Mouse (Mus musculus): ENCODE data around the gene Nfe2l2. TPM values are rescaled to one million over a fixed set of nuclear protein-coding genes. Genes with fewer than 3 reads are reported as not detected.

Gene Nfe2l2
- polyA plus RNA-seq, 1 experiment from 2014 or later, result 40.7 TPM

DNA sequence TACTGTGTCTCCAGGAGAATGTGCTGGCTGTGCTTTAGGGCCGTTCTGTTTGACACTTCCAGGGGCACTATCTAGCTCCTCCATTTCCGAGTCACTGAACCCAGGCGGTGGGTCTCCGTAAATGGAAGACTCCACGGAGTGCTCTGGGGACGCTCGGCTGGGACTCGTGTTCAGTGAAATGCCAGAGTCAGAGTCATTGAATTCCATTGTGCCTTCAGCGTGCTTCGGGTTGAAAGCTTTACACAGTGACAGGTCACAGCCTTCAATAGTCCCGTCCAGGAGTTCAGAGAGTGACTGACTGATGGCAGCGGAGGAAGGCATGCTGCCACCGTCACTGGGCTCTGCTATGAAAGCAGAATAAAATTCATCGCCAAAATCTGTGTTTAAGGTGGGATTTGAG, 27.9 kb downstream of the Nfe2l2 start:
- Histone ChIP-seq H3K4me2 (no peak overlapping the region), H3K27ac (no peak overlapping the region), H3K27me3 (no peaks in the 10 kb centered on the region), H3K9me3 (no peaks in the 10 kb centered on the region), H3K4me3 (no peak overlapping the region), H3K4me1 (peaks cover 5% of the 10 kb centered on the region), H3K36me3 (peaks cover 35% of the 10 kb centered on the region), H3K9ac (no peak overlapping the region)
- 89% methylated on average over 14 of the region's 14 CpGs for WGBS
- no peak for ATAC-seq (ENCODE audit: insufficient number of reproducible peaks, low FRiP score, low TSS enrichment, low read depth)

DNA sequence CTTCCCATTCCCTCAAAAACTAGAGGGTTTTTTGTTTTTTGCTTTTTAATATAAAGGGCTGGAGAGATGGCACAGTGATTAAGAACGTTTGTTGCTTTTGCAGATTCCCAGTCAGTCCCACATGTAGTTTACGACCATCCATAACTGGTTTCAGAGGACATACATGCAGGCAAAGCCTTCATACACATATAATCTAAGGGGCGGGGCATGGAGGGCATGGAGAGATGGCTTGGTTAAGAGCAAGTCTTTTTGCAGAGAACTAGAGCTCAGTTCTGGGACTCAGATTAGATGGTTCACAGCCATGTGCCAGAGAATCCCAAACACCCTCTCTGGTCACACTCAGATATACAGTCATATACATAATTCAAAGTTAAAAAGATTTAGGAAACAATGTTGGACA, 31.9 kb downstream of the Nfe2l2 start:
- no peak for ATAC-seq (ENCODE audit: insufficient number of reproducible peaks, low FRiP score, low TSS enrichment, low read depth)
- Histone ChIP-seq H3K27me3 (no peaks in the 10 kb centered on the region), H3K4me2 (no peak overlapping the region), H3K9me3 (no peaks in the 10 kb centered on the region), H3K4me3 (no peak overlapping the region), H3K9ac (no peak overlapping the region), H3K36me3 (peaks cover 24% of the 10 kb centered on the region), H3K27ac (no peak overlapping the region), H3K4me1 (no peaks in the 10 kb centered on the region)
- WGBS, result 63% methylated on average over 3 of the region's 3 CpGs

DNA sequence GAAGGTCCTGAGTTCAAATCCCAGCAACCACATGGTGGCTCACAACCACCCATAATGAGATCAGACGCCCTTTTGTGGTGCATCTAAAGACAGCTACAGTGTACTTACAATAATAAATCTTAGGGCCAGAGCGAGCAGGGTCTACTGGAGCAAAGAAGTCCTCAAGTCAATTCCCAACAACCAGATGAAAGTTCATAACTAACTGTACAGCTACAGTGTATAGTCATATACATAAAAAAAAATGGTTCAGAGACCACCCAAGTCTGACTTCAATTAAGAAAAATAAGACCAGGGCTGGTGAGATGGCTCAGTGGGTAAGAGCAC, 33.1 kb downstream of the Nfe2l2 start:
- 80% methylated on average over 2 of the region's 2 CpGs for WGBS
- H3K36me3 ChIP-seq, result peaks cover 14% of the 10 kb centered on the region
- H3K27ac ChIP-seq, result no peak overlapping the region
- H3K4me3 ChIP-seq, result no peak overlapping the region
- no peaks in the 10 kb centered on the region for H3K27me3 ChIP-seq
- no peaks in the 10 kb centered on the region for H3K9me3 ChIP-seq
- H3K4me2 ChIP-seq, result no peak overlapping the region
- no peak overlapping the region for H3K9ac ChIP-seq
- no peaks in the 10 kb centered on the region for H3K4me1 ChIP-seq
- no peak for ATAC-seq (ENCODE audit: insufficient number of reproducible peaks, low FRiP score, low TSS enrichment, low read depth)

DNA sequence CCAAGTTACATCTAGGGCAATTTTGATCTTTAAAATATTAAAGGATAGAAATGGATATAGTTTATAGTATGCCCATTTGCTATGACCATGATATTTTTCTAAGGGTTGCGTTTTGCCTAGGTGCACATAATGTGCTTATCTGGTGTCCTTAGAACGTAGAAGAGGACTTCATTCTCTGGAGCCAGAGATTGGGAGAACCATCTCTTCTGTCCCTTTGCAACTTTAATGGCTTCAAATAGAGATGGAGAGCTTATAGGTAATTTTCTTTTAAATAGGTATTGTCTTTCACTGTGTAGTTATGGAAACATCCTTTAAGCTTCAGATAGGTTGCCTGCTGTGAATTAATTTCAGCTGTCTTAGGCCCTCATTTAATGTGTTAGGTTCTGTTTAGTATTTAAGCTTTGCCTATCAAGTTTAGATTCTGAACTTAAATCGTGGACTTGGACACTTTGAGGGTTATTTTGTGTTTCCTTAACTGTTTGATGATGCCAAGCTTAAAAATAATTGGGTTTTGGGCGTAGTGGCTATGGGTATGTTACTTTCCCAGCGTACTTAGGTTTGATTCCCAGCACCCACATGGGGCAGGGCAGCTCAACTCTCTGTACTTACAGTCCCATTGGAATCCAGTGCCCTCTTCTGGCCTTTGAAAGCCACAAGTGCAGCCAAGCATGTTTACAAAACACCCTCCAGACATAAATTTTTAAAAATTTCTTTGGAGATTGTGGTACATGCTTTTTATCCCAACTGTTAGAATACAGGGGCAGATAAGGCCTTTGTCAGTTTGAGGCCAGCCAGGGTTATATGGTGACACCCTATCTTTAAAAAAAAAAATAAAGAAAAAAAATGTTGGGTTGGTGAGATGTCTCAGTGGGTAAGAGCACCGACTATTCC, 33.8 kb downstream of the Nfe2l2 start:
- Histone ChIP-seq H3K4me2 (no peak overlapping the region), H3K4me3 (no peak overlapping the region), H3K36me3 (peaks cover 8% of the 10 kb centered on the region), H3K4me1 (no peaks in the 10 kb centered on the region), H3K27ac (no peak overlapping the region), H3K9ac (no peak overlapping the region), H3K9me3 (no peaks in the 10 kb centered on the region), H3K27me3 (no peaks in the 10 kb centered on the region)
- no peak for ATAC-seq (ENCODE audit: insufficient number of reproducible peaks, low FRiP score, low TSS enrichment, low read depth)
- 85% methylated on average over 6 of the region's 6 CpGs for WGBS

DNA sequence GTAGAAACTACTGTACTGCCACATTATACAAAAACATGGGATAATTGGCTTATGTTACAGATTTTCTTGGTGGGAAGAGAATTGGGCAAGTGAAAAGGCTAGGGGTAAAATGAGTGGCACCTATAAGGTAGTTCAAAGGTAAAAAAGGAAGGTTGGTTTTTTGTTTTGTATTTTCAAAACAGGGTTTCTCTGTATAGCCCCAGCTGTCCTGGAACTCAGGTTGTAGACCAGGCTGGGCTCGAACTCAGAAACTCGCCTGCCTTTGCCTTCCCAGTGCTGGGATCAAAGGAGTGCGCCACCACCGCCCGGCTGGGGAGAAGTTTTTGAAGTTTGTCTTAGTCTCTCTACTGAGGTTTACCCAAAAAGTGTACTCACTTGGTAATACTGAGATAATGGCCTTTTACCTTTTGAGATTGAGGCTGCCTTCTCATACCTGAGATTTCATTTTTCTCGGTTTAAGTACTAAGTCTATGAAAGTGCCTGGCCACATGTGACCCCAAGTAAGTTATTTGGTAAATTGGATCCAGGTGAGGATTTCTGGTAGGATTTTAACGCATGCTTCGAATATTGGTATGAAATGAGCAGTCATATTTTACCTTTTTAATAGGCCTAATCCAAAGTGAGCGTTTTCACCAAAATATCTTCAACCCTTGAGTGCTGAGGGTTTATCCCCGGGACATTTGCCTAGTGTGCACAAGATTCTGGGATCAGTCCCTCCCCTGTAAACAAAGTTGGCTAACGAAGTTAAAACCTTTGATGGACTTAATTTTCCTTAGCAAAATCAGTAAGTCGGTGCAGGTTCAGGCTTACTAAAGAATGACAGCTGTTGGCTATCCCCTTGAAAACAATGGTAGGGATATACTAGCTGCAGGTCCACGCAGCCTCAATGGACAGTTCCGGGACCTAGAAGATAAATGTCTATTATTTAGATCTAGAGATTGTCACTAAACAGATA, 34.7 kb downstream of the Nfe2l2 start:
- Histone ChIP-seq H3K4me3 (no peak overlapping the region), H3K4me2 (no peak overlapping the region), H3K36me3 (peaks cover 9% of the 10 kb centered on the region; the same call in 1 of the 2 replicates), H3K9me3 (no peaks in the 10 kb centered on the region), H3K4me1 (no peaks in the 10 kb centered on the region), H3K27me3 (no peaks in the 10 kb centered on the region), H3K27ac (no peak overlapping the region), H3K9ac (no peak overlapping the region)
- 31% methylated on average over 14 of the region's 14 CpGs for WGBS
- ATAC-seq (ENCODE audit: insufficient number of reproducible peaks, low FRiP score, low TSS enrichment, low read depth), result no peak

DNA sequence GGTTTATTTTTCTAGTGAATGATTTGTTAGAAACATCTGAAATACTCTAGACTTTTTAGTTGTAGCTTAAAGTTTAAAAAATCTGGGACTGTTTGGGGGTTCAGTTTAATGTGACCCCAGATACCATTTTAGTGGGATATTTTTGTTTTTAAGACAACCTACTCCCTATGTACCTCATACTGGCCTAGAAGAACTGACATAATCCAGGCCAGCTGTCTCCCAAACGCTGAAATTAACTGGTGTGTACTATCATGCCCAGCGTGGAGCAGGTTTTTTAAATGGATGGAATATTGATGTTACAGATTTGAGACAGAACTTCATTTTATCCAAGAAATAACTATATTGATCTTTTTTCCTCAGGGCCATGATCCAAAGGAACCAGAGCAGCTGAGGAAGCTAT, 43.3 kb downstream of the Nfe2l2 start:
- Histone ChIP-seq H3K9ac (no peak overlapping the region), H3K27ac (no peak overlapping the region), H3K27me3 (no peaks in the 10 kb centered on the region), H3K4me1 (peaks cover 14% of the 10 kb centered on the region), H3K4me2 (peak overlapping the region; percentile 55), H3K36me3 (peaks cover 26% of the 10 kb centered on the region), H3K9me3 (no peaks in the 10 kb centered on the region), H3K4me3 (peak overlapping the region; percentile 83)
- WGBS, result 20% methylated on average over 2 of the region's 2 CpGs
- ATAC-seq (ENCODE audit: insufficient number of reproducible peaks, low FRiP score, low TSS enrichment, low read depth), result no peak

DNA sequence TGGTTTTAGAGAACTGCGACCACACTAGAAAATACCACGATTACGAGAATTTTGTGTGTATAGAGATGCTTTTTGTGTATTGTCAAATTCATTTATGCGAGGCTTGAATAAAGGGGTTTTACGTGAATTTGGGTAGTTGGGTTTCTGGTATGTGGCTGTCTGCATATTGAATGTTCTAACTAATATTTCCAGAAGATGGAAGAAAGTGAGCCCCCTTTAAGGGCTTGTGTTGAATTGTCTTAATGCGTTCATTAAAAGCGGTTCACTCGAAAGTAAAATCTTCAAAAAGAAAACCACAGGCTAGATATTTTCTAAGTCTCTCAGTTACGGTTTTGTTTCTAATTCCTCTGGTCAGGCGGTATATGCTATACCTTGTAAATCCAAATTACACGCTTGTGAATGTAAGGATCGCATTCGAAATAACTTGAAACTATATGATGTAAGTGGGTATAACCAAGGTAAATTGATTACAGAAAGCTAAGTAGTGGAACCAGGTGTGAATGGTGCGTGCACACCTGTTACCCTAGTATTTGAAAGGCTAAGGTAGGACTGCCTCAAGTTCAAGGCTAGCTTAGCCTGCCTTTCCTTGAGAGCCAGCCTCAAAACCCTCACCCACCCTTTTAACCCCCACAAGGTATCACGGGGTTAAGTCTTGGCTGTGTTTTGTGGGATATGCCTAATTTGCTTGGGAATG, 44.0 kb downstream of the Nfe2l2 start:
- H3K27me3 ChIP-seq, result no peaks in the 10 kb centered on the region
- H3K27ac ChIP-seq, result peak overlapping the region; percentile 97; the same call in 1 of the 2 replicates
- under 1% methylated on average over 15 of the region's 15 CpGs for whole genome bisulfite sequencing
- ATAC-seq (ENCODE audit: insufficient number of reproducible peaks, low FRiP score, low TSS enrichment, low read depth), result no peak
- H3K4me3 ChIP-seq, result peak overlapping the region; percentile 83
- H3K4me1 ChIP-seq, result peaks cover 14% of the 10 kb centered on the region
- peak overlapping the region; percentile 55 for H3K4me2 ChIP-seq
- H3K36me3 ChIP-seq, result peaks cover 26% of the 10 kb centered on the region
- H3K9me3 ChIP-seq, result no peaks in the 10 kb centered on the region
- peak overlapping the region; percentile 95 for H3K9ac ChIP-seq

DNA sequence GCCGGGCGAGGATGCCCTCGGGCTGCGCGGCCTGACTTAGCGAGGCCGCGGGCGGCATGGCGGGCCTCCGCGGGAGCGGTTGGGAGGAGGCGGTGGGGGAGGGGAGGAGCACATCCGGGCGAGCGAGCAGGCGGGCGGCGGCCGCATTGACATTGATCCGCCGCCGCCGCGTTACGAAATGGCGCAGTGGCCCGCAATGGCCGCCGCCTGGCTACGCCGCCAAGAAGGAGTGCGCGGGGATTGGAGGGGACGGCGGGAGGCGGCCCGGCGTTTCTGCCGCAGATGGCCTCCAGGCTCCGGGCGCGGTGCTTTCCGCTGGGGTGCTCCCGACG, 44.8 kb downstream of the Nfe2l2 start:
- no peaks in the 10 kb centered on the region for H3K27me3 ChIP-seq
- peak overlapping the region; percentile 83 for H3K4me3 ChIP-seq
- peak; percentile 70 for ATAC-seq (ENCODE audit: insufficient number of reproducible peaks, low FRiP score, low TSS enrichment, low read depth)
- peak overlapping the region; percentile 95 for H3K9ac ChIP-seq
- H3K4me1 ChIP-seq, result peaks cover 14% of the 10 kb centered on the region
- H3K36me3 ChIP-seq, result peaks cover 21% of the 10 kb centered on the region
- H3K9me3 ChIP-seq, result no peaks in the 10 kb centered on the region
- H3K4me2 ChIP-seq, result peak overlapping the region; percentile 55
- WGBS, result under 1% methylated on average over 45 of the region's 47 CpGs
- H3K27ac ChIP-seq, result peak overlapping the region; percentile 97

DNA sequence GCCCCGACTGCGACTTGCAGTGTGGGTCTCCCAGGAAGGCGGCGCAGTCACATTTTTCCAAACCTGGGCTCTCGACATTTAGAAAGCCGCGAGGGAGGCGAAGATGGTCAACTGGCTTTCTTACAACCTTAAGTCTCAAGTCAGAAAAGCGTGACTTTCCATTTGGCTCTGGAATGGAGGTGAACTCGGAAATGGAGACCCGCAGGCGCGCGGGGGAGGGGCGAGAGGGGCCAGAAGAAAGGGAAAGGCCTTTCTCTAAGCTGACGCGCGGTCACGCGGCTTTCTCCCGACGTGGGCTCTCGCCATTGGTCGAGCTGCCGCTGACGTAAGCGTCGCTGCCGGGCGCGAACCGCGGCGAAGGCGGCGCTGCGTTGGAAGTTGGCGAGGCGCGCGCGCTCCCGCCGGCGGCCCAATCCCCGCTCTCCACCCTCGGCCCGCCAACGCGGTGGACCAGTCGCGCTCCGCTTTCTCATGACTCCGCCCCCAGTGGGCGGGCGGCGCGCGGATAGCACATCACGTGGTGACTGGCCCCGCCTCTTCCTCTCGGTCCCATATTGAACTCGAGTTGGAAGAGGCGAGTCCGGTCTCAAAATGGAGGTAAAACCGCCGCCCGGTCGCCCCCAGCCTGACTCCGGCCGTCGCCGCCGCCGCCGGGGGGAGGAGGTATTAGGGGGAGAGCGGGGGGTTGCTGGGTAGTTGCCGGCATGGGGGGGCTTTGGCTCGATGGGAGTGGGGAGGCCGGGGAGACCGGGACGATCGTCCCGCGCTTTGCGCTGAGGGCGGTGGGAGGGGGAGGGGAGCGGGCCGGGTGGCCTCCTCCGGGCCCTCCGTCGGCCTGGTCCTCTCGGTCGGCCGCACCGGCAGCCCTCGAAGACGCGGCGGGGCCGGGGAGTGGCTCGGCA, 45.5 kb downstream of the Nfe2l2 start, which contains the start of gene Hnrnpa3:
Gene Hnrnpa3, plus strand, starts transcription at position 535 of the 902 bp plus-strand sequence.
- H3K4me1 ChIP-seq, result peaks cover 14% of the 10 kb centered on the region
- peak within 1 kb of the TSS; percentile 58 for H3K4me2 ChIP-seq
- peak; percentile 96 for ATAC-seq (ENCODE audit: insufficient number of reproducible peaks, low FRiP score, low TSS enrichment, low read depth)
- peak within 1 kb of the TSS; percentile 95 for H3K9ac ChIP-seq
- no peaks in the 10 kb centered on the region for H3K27me3 ChIP-seq
- H3K9me3 ChIP-seq, result no peaks in the 10 kb centered on the region
- H3K36me3 ChIP-seq, result peaks cover 16% of the 10 kb centered on the region
- peak within 1 kb of the TSS; percentile 83 for H3K4me3 ChIP-seq
- peak within 1 kb of the TSS; percentile 97 for H3K27ac ChIP-seq
- WGBS, result under 1% methylated on average over 92 of the region's 102 CpGs

DNA sequence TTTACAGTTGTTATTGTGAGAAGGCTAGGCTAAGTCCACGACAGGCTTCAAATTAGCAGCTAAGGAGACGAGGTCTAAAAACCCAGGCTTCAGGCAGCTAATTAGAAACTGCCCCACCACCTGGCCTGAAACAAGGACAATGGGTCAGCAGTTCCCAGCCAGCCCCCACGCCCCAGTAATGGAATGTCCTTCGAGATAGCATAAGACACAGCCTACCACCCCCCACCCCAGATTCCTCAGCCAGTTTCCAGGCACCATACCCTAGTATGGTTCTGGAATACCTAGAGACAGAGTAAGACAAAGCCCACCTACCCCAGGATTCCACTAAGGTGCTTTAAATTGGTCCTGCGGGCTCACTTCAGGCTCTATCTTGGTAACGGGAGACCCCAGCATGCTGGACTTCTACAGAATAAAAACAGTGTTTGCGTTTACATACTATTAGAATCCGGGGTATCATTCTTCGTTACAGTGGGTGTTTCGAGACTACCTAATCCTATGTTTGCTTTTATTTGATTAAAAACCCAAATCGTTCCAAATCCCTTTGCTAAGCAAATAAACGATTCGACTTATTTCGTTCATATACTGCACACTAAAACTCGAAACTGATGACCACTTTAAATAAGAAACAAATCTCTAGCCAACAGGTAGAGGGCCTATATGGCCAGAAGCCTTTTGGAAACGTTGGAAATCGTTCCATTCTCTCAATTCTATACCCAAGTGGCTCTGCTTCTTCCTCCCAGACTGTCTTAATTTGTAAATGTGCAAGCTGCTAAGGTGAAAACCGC, 46.3 kb downstream of the Nfe2l2 start:
- H3K27ac ChIP-seq, result peak overlapping the region; percentile 97
- H3K27me3 ChIP-seq, result no peaks in the 10 kb centered on the region
- peak overlapping the region; percentile 83 for H3K4me3 ChIP-seq
- 4% methylated on average over 18 of the region's 18 CpGs for WGBS
- no peak for ATAC-seq (ENCODE audit: insufficient number of reproducible peaks, low FRiP score, low TSS enrichment, low read depth)
- H3K4me2 ChIP-seq, result peak overlapping the region; percentile 58
- H3K4me1 ChIP-seq, result peaks cover 14% of the 10 kb centered on the region
- H3K9me3 ChIP-seq, result no peaks in the 10 kb centered on the region
- H3K9ac ChIP-seq, result peak overlapping the region; percentile 65
- H3K36me3 ChIP-seq, result peaks cover 8% of the 10 kb centered on the region

Data from limb, embryonic 15.5 days (tissue).